11 mouse cellular contexts compared by ENCODE assay signal in the genomic region with DNA sequence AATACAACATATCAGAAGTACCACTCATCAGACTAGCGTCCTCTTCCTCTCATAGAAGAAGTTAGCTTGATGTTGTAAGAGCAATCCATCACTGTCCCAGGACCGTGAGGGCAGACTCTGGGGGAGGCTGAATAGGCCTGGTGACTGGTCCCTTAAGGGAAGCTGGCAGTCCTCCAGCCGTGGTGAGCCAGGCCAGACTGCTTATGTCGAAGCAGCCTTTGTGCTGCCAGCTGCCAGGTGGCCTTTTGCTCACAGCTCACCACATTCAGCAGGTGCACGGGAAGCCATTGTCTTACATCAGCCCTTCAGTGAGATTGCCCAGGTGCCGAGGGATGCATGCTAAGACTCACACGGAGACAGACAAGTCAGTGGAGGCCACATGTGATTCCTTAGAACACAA.
A peak's percentile ranks its signal among the peaks of the same experiment; 100 is the strongest.
DNase-seq lines count a peak whose midpoint lies in the region; ATAC-seq lines count a peak whose summit lies in the region.
"Had no signal": no experiment of that assay in that cellular context is flagged by ENCODE, and none has a peak within 500 bp of the region (broad histone marks: within the 10 kb centered on the region; RNA-seq: fewer than 3 reads in every experiment).

No protein-coding gene starts in this region.

- no peak for ATAC-seq in activated CD4-positive, CD25-positive, alpha-beta regulatory T cell, adult 4 months

- H3K27me3 ChIP-seq in hindbrain, embryonic 10.5 days (ENCODE audit: insufficient read depth, poor library complexity, severe bottlenecking), result peaks cover 32% of the 10 kb centered on the region
- H3K27me3 ChIP-seq: embryonic facial prominence, embryonic 13.5 days; limb, embryonic 15.5 days had no signal

- peaks cover 27% of the 10 kb centered on the region for H3K4me1 ChIP-seq in hindbrain, embryonic 10.5 days (replicated peaks)
- H3K4me1 ChIP-seq: limb, embryonic 15.5 days had no signal

- 64% methylated on average over 7 of the region's 7 CpGs for WGBS in hindbrain, embryonic 10.5 days

- no peak overlapping the region for H3K4me3 ChIP-seq in hindbrain, embryonic 10.5 days
- H3K4me3 ChIP-seq: embryonic facial prominence, embryonic 13.5 days; limb, embryonic 15.5 days; myocyte had no signal

- no peaks in the 10 kb centered on the region for H3K36me3 ChIP-seq in hindbrain, embryonic 10.5 days
- H3K36me3 ChIP-seq: embryonic facial prominence, embryonic 13.5 days; limb, embryonic 15.5 days had no signal

- H3K27ac ChIP-seq in hindbrain, embryonic 10.5 days, result peak overlapping the region; percentile 18; the same call in 1 of the 2 replicates
- H3K27ac ChIP-seq: embryonic facial prominence, embryonic 13.5 days; limb, embryonic 15.5 days had no signal

- no peaks in the 10 kb centered on the region for H3K9me3 ChIP-seq in hindbrain, embryonic 10.5 days
- H3K9me3 ChIP-seq: embryonic facial prominence, embryonic 13.5 days; limb, embryonic 15.5 days had no signal

- DNase-seq in adrenal gland, adult (ENCODE audit: inconsistent age in 2 of 2, low spot score in 1 of 2), result peak; percentile 74 to 79
- DNase-seq in adrenal gland, postnatal 4 days (ENCODE audit: low spot score in 2 of 2), result no peak
- peak; percentile 30 to 46 for DNase-seq in layer of hippocampus, postnatal 10 days (ENCODE audit: low spot score in 2 of 2)
- DNase-seq in layer of hippocampus, adult 9-11 months, result no peak
- DNase-seq in adrenal gland, adult 2 months, result peak; percentile 80
- no peak for DNase-seq in hindbrain, embryonic 10.5 days (ENCODE audit: low spot score)
- no peak for DNase-seq in urinary bladder, postnatal 25 days (ENCODE audit: low spot score)

Comparison
In these comparisons a context has a peak if more than half of its experiments do, and no peak if none do; other contexts are left out.
1. DNase-seq: peak in adrenal gland, adult (2 of 2), layer of hippocampus, postnatal 10 days (2 of 2) and adrenal gland, adult 2 months (single experiment); none in adrenal gland, postnatal 4 days (0 of 2), layer of hippocampus, adult 9-11 months (single experiment), hindbrain, embryonic 10.5 days (single experiment) and urinary bladder, postnatal 25 days (single experiment).